Mouse (Mus musculus) heart, embryonic 15.5 days (tissue): Measurements from ENCODE around the gene Fam57b. TPM values are rescaled to one million over a fixed set of nuclear protein-coding genes. Genes with fewer than 3 reads are reported as not detected.

Experiments
- polyA plus RNA-seq: library from polyadenylated mRNA; unstranded; fragments of >200 nt; fragmentation: Nextera tagmentation; extraction: Ambion mirVana; gene quantifications from 2 replicates; pipeline ENCODE4 v1.2.1, GENCODE M21; 2015

The Fam57b gene
- polyA plus RNA-seq, 1 experiment from 2014 or later: 0.69 TPM

Other genes starting within 250 kb of the Fam57b start
- gene Eif3c, start 231.3 kb upstream of the Fam57b start, polyA plus RNA-seq: 114 and 119 TPM in 2 replicates
- gene Apobr, start 212.7 kb upstream of the Fam57b start, polyA plus RNA-seq: 0.34 and 0.81 TPM in 2 replicates
- gene Cln3, start 211.9 kb upstream of the Fam57b start, polyA plus RNA-seq: 17.6 and 20.7 TPM in 2 replicates
- 0.13 and 0.23 TPM in 2 replicates for gene Il27, start 202.7 kb upstream of the Fam57b start, polyA plus RNA-seq
- 14.2 and 19.8 TPM in 2 replicates for gene Nupr1, start 166.8 kb upstream of the Fam57b start, polyA plus RNA-seq
- 21.0 and 33.5 TPM in 2 replicates for gene Sgf29, start 148.4 kb upstream of the Fam57b start, polyA plus RNA-seq
- gene Sult1a1, start 121.2 kb upstream of the Fam57b start, polyA plus RNA-seq: 13.0 and 14.2 TPM in 2 replicates
- gene Bola2, start 102.3 kb upstream of the Fam57b start, polyA plus RNA-seq: 87.6 and 98.0 TPM in 2 replicates
- gene Slx1b, start 101.9 kb upstream of the Fam57b start, polyA plus RNA-seq: 6.7 and 7.7 TPM in 2 replicates
- 13.5 and 71.8 TPM in 2 replicates for gene Coro1a, start 89.9 kb upstream of the Fam57b start, polyA plus RNA-seq
- gene Mapk3, start 38.1 kb upstream of the Fam57b start, polyA plus RNA-seq: 51.0 and 66.8 TPM in 2 replicates
- gene Gdpd3, start 31.3 kb upstream of the Fam57b start, polyA plus RNA-seq: 1.2 and 1.3 TPM in 2 replicates
- gene Ypel3, start 20.7 kb upstream of the Fam57b start, polyA plus RNA-seq: 78.1 and 90.5 TPM in 2 replicates
- gene Tbx6, start 16.2 kb upstream of the Fam57b start, polyA plus RNA-seq: 0.34 and 0.41 TPM in 2 replicates
- 120 and 149 TPM in 2 replicates for gene Ppp4c, start 5.2 kb upstream of the Fam57b start, polyA plus RNA-seq
- not detected in 2 replicates for gene 4930451I11Rik, start 34.0 kb downstream of the Fam57b start, polyA plus RNA-seq
- 0.53 TPM in 1 of 2 replicates, not detected in the other for gene Doc2a, start 49.7 kb downstream of the Fam57b start, polyA plus RNA-seq
- 14.3 and 24.2 TPM in 2 replicates for gene Hirip3, start 64.3 kb downstream of the Fam57b start, polyA plus RNA-seq
- gene Ino80e, start 64.7 kb downstream of the Fam57b start, polyA plus RNA-seq: 50.4 and 56.9 TPM in 2 replicates
- gene Taok2, start 87.0 kb downstream of the Fam57b start, polyA plus RNA-seq: 29.0 and 36.4 TPM in 2 replicates
- gene Tmem219, start 125.2 kb downstream of the Fam57b start, polyA plus RNA-seq: 19.2 and 23.0 TPM in 2 replicates
- gene Kctd13, start 131.2 kb downstream of the Fam57b start, polyA plus RNA-seq: 12.3 and 14.8 TPM in 2 replicates
- gene Asphd1, start 151.9 kb downstream of the Fam57b start, polyA plus RNA-seq: 0.08 and 0.20 TPM in 2 replicates
- 0.65 and 0.83 TPM in 2 replicates for gene Sez6l2, start 152.9 kb downstream of the Fam57b start, polyA plus RNA-seq
- 67.4 and 86.6 TPM in 2 replicates for gene Cdipt, start 178.2 kb downstream of the Fam57b start, polyA plus RNA-seq
- gene Cdiptos, start 178.4 kb downstream of the Fam57b start, polyA plus RNA-seq: 0.85 and 1.6 TPM in 2 replicates
- gene Mvp, start 217.0 kb downstream of the Fam57b start, polyA plus RNA-seq: 14.5 and 18.1 TPM in 2 replicates
- gene Pagr1b, start 218.8 kb downstream of the Fam57b start, polyA plus RNA-seq: 0.74 TPM in 1 of 2 replicates, not detected in the other
- 59.7 and 73.1 TPM in 2 replicates for gene Pagr1a, start 219.7 kb downstream of the Fam57b start, polyA plus RNA-seq
- gene Gm42742, start 223.4 kb downstream of the Fam57b start, polyA plus RNA-seq: 15.7 and 16.6 TPM in 2 replicates
- 1.9 and 4.1 TPM in 2 replicates for gene Prrt2, start 223.5 kb downstream of the Fam57b start, polyA plus RNA-seq
- gene Maz, start 229.4 kb downstream of the Fam57b start, polyA plus RNA-seq: 35.6 and 53.7 TPM in 2 replicates
- gene Kif22, start 244.8 kb downstream of the Fam57b start, polyA plus RNA-seq: 67.5 and 81.9 TPM in 2 replicates